Mouse (Mus musculus) myocyte (in vitro differentiated cells): ENCODE data around the gene Gzmd. TPM values are rescaled to one million over a fixed set of nuclear protein-coding genes. Genes with fewer than 3 reads are reported as not detected.

Experiments used
- H3K27me3 ChIP-seq: one replicate; pipeline ENCODE4 v1.6.1; 2011; ENCODE audit not compliant: control insufficient read depth, insufficient read depth, insufficient read length
- H3K36me3 ChIP-seq: one replicate; pipeline ENCODE4 v1.6.1; 2011; ENCODE audit not compliant: control insufficient read depth, insufficient read depth
- H3K4me2 ChIP-seq: one replicate; pipeline ENCODE4 v1.6.1; 2011; ENCODE audit warnings: low read depth, control low read depth
- H3K4me3 ChIP-seq: one replicate; pipeline ENCODE4 v1.5.1; 2011; ENCODE audit warnings: mild to moderate bottlenecking, control low read depth, moderate library complexity
- H3K79me2 ChIP-seq: one replicate; pipeline ENCODE4 v1.6.1; 2011; ENCODE audit not compliant: control insufficient read depth, insufficient read depth
- H3ac ChIP-seq: one replicate; pipeline ENCODE4 v1.6.1; 2011; ENCODE audit not compliant: control insufficient read depth, insufficient read length
- CEBPB ChIP-seq: IDR thresholded peaks from 2 replicates; pipeline ENCODE4 v1.6.1; 2011; ENCODE audit warnings: mild to moderate bottlenecking, moderate library complexity; ENCODE audit not compliant: poor library complexity, insufficient read depth, severe bottlenecking
- E2F4 ChIP-seq: IDR thresholded peaks from one replicate; pipeline ENCODE4 v1.6.1; 2011; ENCODE audit warnings: mild to moderate bottlenecking, control low read depth, moderate library complexity; ENCODE audit not compliant: insufficient read depth
- MAX ChIP-seq: IDR thresholded peaks from one replicate; pipeline ENCODE4 v1.6.1; 2011; ENCODE audit warnings: low read depth, mild to moderate bottlenecking, control low read depth
- MYOD1 ChIP-seq, 3 experiments: IDR thresholded peaks; one replicate each; pipeline ENCODE4 v1.6.1; 2011; ENCODE audit warnings: control low read depth in 2 of 3, low read depth in 2 of 3, mild to moderate bottlenecking in 2 of 3, moderate library complexity in 1 of 3; ENCODE audit not compliant: insufficient read length in 2 of 3, control insufficient read depth in 1 of 3
- MYOG ChIP-seq, 3 experiments: IDR thresholded peaks; one replicate each; pipeline ENCODE4 v1.6.1; 2011; ENCODE audit warnings: control low read depth in 2 of 3, low read depth in 2 of 3, mild to moderate bottlenecking in 2 of 3; ENCODE audit not compliant: insufficient read length in 2 of 3, control insufficient read depth in 1 of 3, insufficient read depth in 1 of 3
- POLR2A ChIP-seq: IDR thresholded peaks from one replicate; pipeline ENCODE4 v1.6.1; 2011; ENCODE audit warnings: low read depth, mild to moderate bottlenecking, control low read depth, moderate library complexity; ENCODE audit not compliant: insufficient read length
- POLR2AphosphoS2 ChIP-seq: IDR thresholded peaks from one replicate; pipeline ENCODE4 v1.6.1; 2011; ENCODE audit warnings: low read depth, control low read depth; ENCODE audit not compliant: insufficient read length
- REST ChIP-seq: IDR thresholded peaks from one replicate; pipeline ENCODE4 v1.6.1; 2011; ENCODE audit warnings: mild to moderate bottlenecking, control low read depth, moderate library complexity; ENCODE audit not compliant: insufficient read depth, insufficient read length
- SRF ChIP-seq: IDR thresholded peaks from one replicate; pipeline ENCODE4 v1.6.1; 2011; ENCODE audit warnings: low read depth; ENCODE audit not compliant: control insufficient read depth, insufficient read length
- TCF12 ChIP-seq: IDR thresholded peaks from one replicate; pipeline ENCODE4 v1.6.1; 2011; ENCODE audit warnings: mild to moderate bottlenecking, control low read depth; ENCODE audit not compliant: poor library complexity, insufficient read depth, severe bottlenecking
- TCF3 ChIP-seq: IDR thresholded peaks from one replicate; pipeline ENCODE4 v1.6.1; 2011; ENCODE audit warnings: low read depth, control low read depth; ENCODE audit not compliant: insufficient read length
- USF1 ChIP-seq: IDR thresholded peaks from one replicate; pipeline ENCODE4 v1.6.1; 2011; ENCODE audit warnings: low read depth, mild to moderate bottlenecking, control low read depth, moderate library complexity
- polyA plus RNA-seq: library from polyadenylated mRNA; unstranded; fragments of >200 nt; fragmentation: generic; extraction: Trizol; gene quantifications from one replicate; pipeline ENCODE4 v1.2.1, GENCODE M21; 2012; ENCODE audit warnings: missing spikeins

Gzmd gene
- polyA plus RNA-seq, 1 experiment, result 0.05 TPM

- Histone ChIP-seq H3K4me3 (no peak overlapping the region), H3K27me3 (no peaks in the 10 kb centered on the region), H3K79me2 (no peaks in the 10 kb centered on the region), H3ac (no peak overlapping the region), H3K36me3 (no peaks in the 10 kb centered on the region), H3K4me2 (no peak overlapping the region)
- TF ChIP-seq POLR2A, result no peak
- no peak for TF ChIP-seq POLR2AphosphoS2
- no peak for TF ChIP-seq USF1
- TF ChIP-seq TCF3, result no peak
- TF ChIP-seq MYOG (IDR thresholded peaks at IDR 0.05; ENCODE audit: control insufficient read depth in 1 of 3, insufficient read depth in 1 of 3, insufficient read length in 2 of 3, low read depth in 2 of 3), result no peak
- TF ChIP-seq MYOD1 (IDR thresholded peaks at IDR 0.05; ENCODE audit: control insufficient read depth in 1 of 3, insufficient read length in 2 of 3, low read depth in 2 of 3), result no peak
- TF ChIP-seq E2F4, result no peak
- no peak for TF ChIP-seq REST
- no peak for TF ChIP-seq CEBPB
- TF ChIP-seq TCF12, result no peak
These were observed 29.0 kb downstream of the Gzmd start for GRCm38 (mm10) chr14:56103452-56103851.

- H3K4me3 ChIP-seq, result no peak within 1 kb of the TSS
These were observed 30.0 kb downstream of the Gzmd start, which contains the start of gene Ctsg for GRCm38 (mm10) chr14:56102386-56102785. Gene Ctsg, minus strand, starts transcription at chr14:56102574.

GRCm38 (mm10) chr14:56098940-56099339, 33.5 kb downstream of the Gzmd start:
- Histone ChIP-seq H3K27me3 (no peaks in the 10 kb centered on the region), H3K79me2 (no peaks in the 10 kb centered on the region), H3ac (no peak overlapping the region), H3K4me2 (no peak overlapping the region), H3K4me3 (no peak overlapping the region), H3K36me3 (no peaks in the 10 kb centered on the region)
- TF ChIP-seq POLR2AphosphoS2, result no peak
- TF ChIP-seq POLR2A, result no peak
- TF ChIP-seq MYOD1 (IDR thresholded peaks at IDR 0.05; ENCODE audit: control insufficient read depth in 1 of 3, insufficient read length in 2 of 3, low read depth in 2 of 3), result no peak
- TF ChIP-seq MYOG (IDR thresholded peaks at IDR 0.05; ENCODE audit: control insufficient read depth in 1 of 3, insufficient read depth in 1 of 3, insufficient read length in 2 of 3, low read depth in 2 of 3), result no peak
- TF ChIP-seq REST, result no peak
- TF ChIP-seq USF1, result no peak

More at GRCm38 (mm10) chr14:56102386-56102785, 30.0 kb downstream of the Gzmd start, which contains the start of gene Ctsg:
- Histone ChIP-seq H3ac (no peak within 1 kb of the TSS), H3K79me2 (no peaks in the 10 kb centered on the region), H3K27me3 (no peaks in the 10 kb centered on the region), H3K4me2 (no peak within 1 kb of the TSS), H3K36me3 (no peaks in the 10 kb centered on the region)
- TF ChIP-seq POLR2A (no peak), MYOD1 (IDR thresholded peaks at IDR 0.05; ENCODE audit: control insufficient read depth in 1 of 3, insufficient read length in 2 of 3, low read depth in 2 of 3) (no peak), MYOG (IDR thresholded peaks at IDR 0.05; ENCODE audit: control insufficient read depth in 1 of 3, insufficient read depth in 1 of 3, insufficient read length in 2 of 3, low read depth in 2 of 3) (no peak), POLR2AphosphoS2 (no peak), E2F4 (no peak), TCF3 (no peak), CEBPB (no peak), TCF12 (no peak), REST (no peak), SRF (no peak), USF1 (no peak), MAX (no peak)

GRCm38 (mm10) chr14:56097597-56097996, 34.8 kb downstream of the Gzmd start:
- Histone ChIP-seq H3K79me2 (no peaks in the 10 kb centered on the region), H3K36me3 (no peaks in the 10 kb centered on the region), H3K27me3 (no peaks in the 10 kb centered on the region), H3K4me2 (no peak overlapping the region), H3ac (no peak overlapping the region), H3K4me3 (no peak overlapping the region)
- TF ChIP-seq POLR2AphosphoS2 (no peak), TCF3 (no peak), TCF12 (no peak), MAX (no peak), USF1 (no peak), MYOG (IDR thresholded peaks at IDR 0.05; ENCODE audit: control insufficient read depth in 1 of 3, insufficient read depth in 1 of 3, insufficient read length in 2 of 3, low read depth in 2 of 3) (no peak), SRF (no peak), POLR2A (no peak), CEBPB (no peak)

GRCm38 (mm10) chr14:56093353-56093752, 39.1 kb downstream of the Gzmd start:
- H3K4me2 ChIP-seq, result no peak overlapping the region
- H3K4me3 ChIP-seq, result no peak overlapping the region
- TF ChIP-seq USF1 (no peak), TCF3 (no peak), POLR2AphosphoS2 (no peak)
- no peak overlapping the region for H3ac ChIP-seq
- H3K79me2 ChIP-seq, result no peaks in the 10 kb centered on the region
- H3K36me3 ChIP-seq, result no peaks in the 10 kb centered on the region
- H3K27me3 ChIP-seq, result no peaks in the 10 kb centered on the region
